Mouse (Mus musculus) myocyte (in vitro differentiated cells): ENCODE results near the gene Hnrnpu. TPM values are rescaled to one million over a fixed set of nuclear protein-coding genes. Genes with fewer than 3 reads are reported as not detected.
A peak's percentile ranks its signal among the peaks of the same experiment; 100 is the strongest.

Source experiments
- H3K27me3 ChIP-seq: one replicate; pipeline ENCODE4 v1.6.1; 2011; ENCODE audit not compliant: control insufficient read depth, insufficient read depth, insufficient read length
- H3K36me3 ChIP-seq: one replicate; pipeline ENCODE4 v1.6.1; 2011; ENCODE audit not compliant: control insufficient read depth, insufficient read depth
- H3K4me2 ChIP-seq: one replicate; pipeline ENCODE4 v1.6.1; 2011; ENCODE audit warnings: low read depth, control low read depth
- H3K4me3 ChIP-seq: one replicate; pipeline ENCODE4 v1.5.1; 2011; ENCODE audit warnings: mild to moderate bottlenecking, control low read depth, moderate library complexity
- H3K79me2 ChIP-seq: one replicate; pipeline ENCODE4 v1.6.1; 2011; ENCODE audit not compliant: control insufficient read depth, insufficient read depth
- H3ac ChIP-seq: one replicate; pipeline ENCODE4 v1.6.1; 2011; ENCODE audit not compliant: control insufficient read depth, insufficient read length
- CEBPB ChIP-seq: IDR thresholded peaks from 2 replicates; pipeline ENCODE4 v1.6.1; 2011; ENCODE audit warnings: mild to moderate bottlenecking, moderate library complexity; ENCODE audit not compliant: poor library complexity, insufficient read depth, severe bottlenecking
- E2F4 ChIP-seq: IDR thresholded peaks from one replicate; pipeline ENCODE4 v1.6.1; 2011; ENCODE audit warnings: mild to moderate bottlenecking, control low read depth, moderate library complexity; ENCODE audit not compliant: insufficient read depth
- MAX ChIP-seq: IDR thresholded peaks from one replicate; pipeline ENCODE4 v1.6.1; 2011; ENCODE audit warnings: low read depth, mild to moderate bottlenecking, control low read depth
- MYOD1 ChIP-seq, 3 experiments: IDR thresholded peaks; one replicate each; pipeline ENCODE4 v1.6.1; 2011; ENCODE audit warnings: control low read depth in 2 of 3, low read depth in 2 of 3, mild to moderate bottlenecking in 2 of 3, moderate library complexity in 1 of 3; ENCODE audit not compliant: insufficient read length in 2 of 3, control insufficient read depth in 1 of 3
- MYOG ChIP-seq, 3 experiments: IDR thresholded peaks; one replicate each; pipeline ENCODE4 v1.6.1; 2011; ENCODE audit warnings: control low read depth in 2 of 3, low read depth in 2 of 3, mild to moderate bottlenecking in 2 of 3; ENCODE audit not compliant: insufficient read length in 2 of 3, control insufficient read depth in 1 of 3, insufficient read depth in 1 of 3
- POLR2A ChIP-seq: IDR thresholded peaks from one replicate; pipeline ENCODE4 v1.6.1; 2011; ENCODE audit warnings: low read depth, mild to moderate bottlenecking, control low read depth, moderate library complexity; ENCODE audit not compliant: insufficient read length
- POLR2AphosphoS2 ChIP-seq: IDR thresholded peaks from one replicate; pipeline ENCODE4 v1.6.1; 2011; ENCODE audit warnings: low read depth, control low read depth; ENCODE audit not compliant: insufficient read length
- REST ChIP-seq: IDR thresholded peaks from one replicate; pipeline ENCODE4 v1.6.1; 2011; ENCODE audit warnings: mild to moderate bottlenecking, control low read depth, moderate library complexity; ENCODE audit not compliant: insufficient read depth, insufficient read length
- SRF ChIP-seq: IDR thresholded peaks from one replicate; pipeline ENCODE4 v1.6.1; 2011; ENCODE audit warnings: low read depth; ENCODE audit not compliant: control insufficient read depth, insufficient read length
- TCF12 ChIP-seq: IDR thresholded peaks from one replicate; pipeline ENCODE4 v1.6.1; 2011; ENCODE audit warnings: mild to moderate bottlenecking, control low read depth; ENCODE audit not compliant: poor library complexity, insufficient read depth, severe bottlenecking
- TCF3 ChIP-seq: IDR thresholded peaks from one replicate; pipeline ENCODE4 v1.6.1; 2011; ENCODE audit warnings: low read depth, control low read depth; ENCODE audit not compliant: insufficient read length
- USF1 ChIP-seq: IDR thresholded peaks from one replicate; pipeline ENCODE4 v1.6.1; 2011; ENCODE audit warnings: low read depth, mild to moderate bottlenecking, control low read depth, moderate library complexity
- polyA plus RNA-seq: library from polyadenylated mRNA; unstranded; fragments of >200 nt; fragmentation: generic; extraction: Trizol; gene quantifications from one replicate; pipeline ENCODE4 v1.2.1, GENCODE M21; 2012; ENCODE audit warnings: missing spikeins

Gene Hnrnpu
- polyA plus RNA-seq, 1 experiment: 95.0 TPM

DNA sequence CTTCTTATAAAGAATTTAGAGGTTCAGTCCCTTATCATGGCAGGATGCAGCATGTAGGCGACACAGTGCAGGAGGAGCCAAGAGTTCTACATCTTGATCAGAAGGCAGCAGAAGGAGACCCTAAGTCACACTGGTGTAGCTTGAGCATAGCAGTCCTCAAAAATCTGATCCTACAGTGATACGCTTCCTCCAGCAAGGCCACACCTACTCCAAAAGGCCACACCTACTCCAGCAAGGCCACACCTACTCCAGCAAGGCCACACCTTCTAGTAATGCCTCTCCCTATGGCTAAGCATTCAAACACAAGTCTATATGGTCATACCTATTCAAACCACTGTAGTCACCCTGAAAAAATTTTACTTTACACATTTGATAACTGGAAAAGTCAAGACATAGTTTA is 38.5 kb upstream of the Hnrnpu start:
- no peak overlapping the region for H3ac ChIP-seq
- H3K79me2 ChIP-seq: no peaks in the 10 kb centered on the region
- no peak overlapping the region for H3K4me3 ChIP-seq
- peak overlapping the region; percentile 16 for H3K4me2 ChIP-seq
- H3K36me3 ChIP-seq: no peaks in the 10 kb centered on the region
- no peaks in the 10 kb centered on the region for H3K27me3 ChIP-seq
- TF ChIP-seq POLR2AphosphoS2 (no peak), TCF3 (no peak), CEBPB (no peak), TCF12 (no peak), USF1 (no peak), POLR2A (no peak), E2F4 (no peak)

DNA sequence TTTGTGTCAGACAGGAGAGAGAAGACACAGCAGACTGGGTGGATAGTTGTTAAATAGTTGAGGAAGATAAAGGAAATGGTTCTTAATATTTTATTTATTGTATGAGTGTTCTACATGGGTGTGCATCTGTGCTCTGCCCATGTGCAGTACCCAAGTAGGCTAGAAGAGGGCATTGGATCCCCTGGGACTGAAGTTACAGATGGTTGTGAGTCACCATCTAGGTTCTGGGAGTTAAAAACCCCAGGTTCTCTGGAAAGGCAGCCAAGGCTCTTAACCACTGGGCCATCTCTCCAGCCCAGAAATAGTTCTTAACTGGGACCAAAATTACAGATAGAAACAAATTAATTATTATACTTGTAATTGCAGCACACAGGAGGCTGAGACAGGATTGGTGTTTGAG is 37.8 kb upstream of the Hnrnpu start:
- H3K4me2 ChIP-seq: peak overlapping the region; percentile 43
- H3K79me2 ChIP-seq: no peaks in the 10 kb centered on the region
- no peaks in the 10 kb centered on the region for H3K36me3 ChIP-seq
- H3ac ChIP-seq: no peak overlapping the region
- no peak overlapping the region for H3K4me3 ChIP-seq
- no peaks in the 10 kb centered on the region for H3K27me3 ChIP-seq
- TF ChIP-seq CEBPB (no peak), SRF (no peak), REST (no peak), POLR2A (no peak), MYOG (IDR thresholded peaks at IDR 0.05; ENCODE audit: control insufficient read depth in 1 of 3, insufficient read depth in 1 of 3, insufficient read length in 2 of 3, low read depth in 2 of 3) (no peak), E2F4 (no peak), MAX (no peak), MYOD1 (IDR thresholded peaks at IDR 0.05; ENCODE audit: control insufficient read depth in 1 of 3, insufficient read length in 2 of 3, low read depth in 2 of 3) (no peak), TCF3 (no peak), USF1 (no peak), POLR2AphosphoS2 (no peak), TCF12 (no peak)

DNA sequence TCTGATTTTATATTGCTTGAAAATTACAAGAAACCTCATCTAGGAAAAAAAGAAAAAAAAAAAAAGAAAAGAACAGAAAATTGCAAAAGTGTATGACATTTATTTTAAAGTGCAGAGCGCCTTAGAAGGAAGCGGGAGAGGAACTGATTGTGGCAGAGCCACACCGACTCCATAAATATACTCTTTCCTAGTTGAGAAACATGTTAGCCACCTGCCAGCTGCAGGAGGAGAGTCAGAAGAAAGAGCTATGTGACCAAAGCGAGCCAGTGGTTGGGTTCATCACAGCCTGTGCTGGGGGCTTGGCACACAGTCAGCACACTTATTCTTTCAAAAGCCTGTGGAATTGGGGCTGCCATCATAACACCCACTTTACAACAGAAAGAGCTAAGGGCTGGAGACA is 35.1 kb upstream of the Hnrnpu start:
- Histone ChIP-seq H3K79me2 (no peaks in the 10 kb centered on the region), H3K4me3 (no peak overlapping the region), H3ac (no peak overlapping the region), H3K36me3 (no peaks in the 10 kb centered on the region), H3K4me2 (no peak overlapping the region), H3K27me3 (no peaks in the 10 kb centered on the region)
- TF ChIP-seq POLR2A: no peak
- no peak for TF ChIP-seq SRF
- no peak for TF ChIP-seq REST
- no peak for TF ChIP-seq E2F4
- no peak for TF ChIP-seq POLR2AphosphoS2

DNA sequence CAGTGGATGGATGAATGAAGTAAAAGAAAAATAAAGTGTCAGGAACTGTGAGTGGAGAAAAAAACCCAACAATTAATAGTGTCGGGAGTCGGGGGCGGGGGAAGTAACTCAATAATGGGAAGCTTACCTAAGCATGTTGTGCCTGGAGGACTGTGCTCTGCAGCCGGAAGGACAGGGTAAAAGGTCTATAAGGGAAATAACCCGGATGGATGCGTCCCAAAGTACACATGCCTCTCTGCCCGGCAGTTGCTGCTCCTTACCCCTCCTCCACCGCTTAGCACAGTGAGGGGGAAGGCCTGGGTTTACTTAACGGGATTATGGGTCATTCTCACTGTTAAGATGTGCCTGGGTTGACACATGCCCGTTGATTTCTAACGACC is 31.7 kb upstream of the Hnrnpu start:
- peak overlapping the region; percentile 73 for H3K4me2 ChIP-seq

DNA sequence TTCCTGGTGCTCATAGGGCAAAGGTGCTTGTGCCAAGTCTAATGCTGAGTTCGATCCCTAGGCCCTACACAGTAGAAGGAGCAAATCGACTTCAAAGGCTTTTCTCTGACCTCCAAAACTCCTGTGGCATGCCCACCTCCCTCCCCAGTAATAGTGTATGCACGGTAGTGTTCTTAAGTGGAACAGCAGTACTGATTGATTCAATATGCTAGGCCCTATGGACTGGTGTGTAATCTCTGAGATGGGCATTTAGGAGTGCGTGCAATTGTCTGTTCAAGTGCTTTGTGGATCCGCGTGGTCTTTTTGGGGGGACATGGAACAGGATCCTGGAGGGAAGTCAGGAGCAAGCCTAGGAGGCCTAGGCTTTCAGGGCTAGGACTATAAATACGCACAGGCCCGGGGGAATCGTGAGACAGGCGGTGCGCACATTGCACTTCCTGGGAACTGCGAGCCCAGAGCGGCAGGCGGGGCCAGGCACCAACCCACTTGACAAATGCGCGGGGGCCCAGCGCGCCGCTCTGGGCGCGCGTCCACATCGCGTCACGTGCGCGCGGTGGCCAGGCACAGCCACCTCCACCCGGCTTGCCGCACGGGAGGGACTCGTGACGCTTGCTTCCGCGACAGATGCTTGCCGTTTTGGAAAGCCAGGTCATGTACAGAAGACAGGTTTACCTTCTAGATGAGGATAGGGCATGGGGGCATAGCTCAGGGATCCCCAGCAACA is 31.1 kb upstream of the Hnrnpu start:
- no peaks in the 10 kb centered on the region for H3K79me2 ChIP-seq
- TF ChIP-seq REST: no peak
- TF ChIP-seq POLR2A: peak; percentile 83
- peak in 2 of 3 experiments; percentile 65 to 87 for TF ChIP-seq MYOG (IDR thresholded peaks at IDR 0.05; ENCODE audit: control insufficient read depth in 1 of 3, insufficient read depth in 1 of 3, insufficient read length in 2 of 3, low read depth in 2 of 3)
- TF ChIP-seq MAX: no peak
- no peak for TF ChIP-seq E2F4
- peak; percentile 85 for TF ChIP-seq POLR2AphosphoS2
- no peak for TF ChIP-seq CEBPB
- TF ChIP-seq TCF3: no peak
- peak in 2 of 3 experiments; percentile 13 to 83 for TF ChIP-seq MYOD1 (IDR thresholded peaks at IDR 0.05; ENCODE audit: control insufficient read depth in 1 of 3, insufficient read length in 2 of 3, low read depth in 2 of 3)
- TF ChIP-seq SRF: no peak
- peak; percentile 84 for TF ChIP-seq USF1
- peak; percentile 1 for TF ChIP-seq TCF12
- H3K36me3 ChIP-seq: no peaks in the 10 kb centered on the region
- H3K4me2 ChIP-seq: peak overlapping the region; percentile 73
- H3ac ChIP-seq: no peak overlapping the region
- H3K4me3 ChIP-seq: peak overlapping the region; percentile 30
- H3K27me3 ChIP-seq: no peaks in the 10 kb centered on the region

More for the DNA sequence above, 31.7 kb upstream of the Hnrnpu start:
- peak overlapping the region; percentile 30 for H3K4me3 ChIP-seq
- H3K36me3 ChIP-seq: no peaks in the 10 kb centered on the region
- no peak overlapping the region for H3ac ChIP-seq
- H3K79me2 ChIP-seq: no peaks in the 10 kb centered on the region
- TF ChIP-seq REST: no peak
- TF ChIP-seq MYOG (IDR thresholded peaks at IDR 0.05; ENCODE audit: control insufficient read depth in 1 of 3, insufficient read depth in 1 of 3, insufficient read length in 2 of 3, low read depth in 2 of 3): no peak
- no peak for TF ChIP-seq TCF12
- TF ChIP-seq E2F4: no peak
- no peak for TF ChIP-seq TCF3
- TF ChIP-seq MYOD1 (IDR thresholded peaks at IDR 0.05; ENCODE audit: control insufficient read depth in 1 of 3, insufficient read length in 2 of 3, low read depth in 2 of 3): no peak
- TF ChIP-seq POLR2AphosphoS2: no peak
- no peak for TF ChIP-seq POLR2A
- H3K27me3 ChIP-seq: no peaks in the 10 kb centered on the region
